Mouse (Mus musculus): ENCODE measurements around the gene Limk2.

GRCm38 (mm10) chr11:3311586-3312347 lies 97.2 kb downstream of the Limk2 start:
- TF ChIP-seq CEBPB (IDR thresholded peaks at IDR 0.05; ENCODE audit: low read depth) = no peak
- no peak for TF ChIP-seq CTCF (IDR thresholded peaks at IDR 0.05; ENCODE audit: control insufficient read depth, insufficient read depth, insufficient read length)
- no peak for TF ChIP-seq MYOD1 (IDR thresholded peaks at IDR 0.05; ENCODE audit: control insufficient read depth, insufficient read length, low read depth)
- TF ChIP-seq USF1 (IDR thresholded peaks at IDR 0.05; ENCODE audit: low read depth) = no peak
